Mouse (Mus musculus) cerebellum, adult (tissue): Measurements from ENCODE around the gene Klhl29.

ENCODE experiments used
- ATAC-seq: cut with Nextera tagmentation; 2 replicates; pipeline ENCODE4 v1.9.2; 2017; ENCODE audit warnings: mild to moderate bottlenecking, moderate library complexity, mixed read lengths; ENCODE audit not compliant: insufficient number of reproducible peaks, low FRiP score, low TSS enrichment

Gene Klhl29

DNA sequence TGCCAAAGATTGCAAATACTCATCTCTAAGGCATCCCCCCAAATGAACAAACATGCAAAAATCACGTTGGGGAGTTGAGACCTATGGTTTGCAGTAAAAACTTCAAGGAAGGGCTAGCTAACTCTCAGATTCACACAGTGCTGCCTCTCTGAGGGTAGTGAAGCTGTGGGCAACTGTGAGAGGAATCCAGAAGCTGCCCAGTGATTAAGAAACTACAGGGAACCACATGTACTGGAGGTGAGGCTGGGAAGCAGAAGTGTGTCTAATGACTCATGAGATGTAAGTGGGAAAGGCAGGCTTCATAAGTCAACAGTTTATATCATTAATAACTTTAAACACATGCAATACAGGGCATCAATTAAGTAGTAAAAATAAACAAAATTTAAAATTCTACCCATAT lies 70.0 kb downstream of the Klhl29 start:
- no peak for ATAC-seq

DNA sequence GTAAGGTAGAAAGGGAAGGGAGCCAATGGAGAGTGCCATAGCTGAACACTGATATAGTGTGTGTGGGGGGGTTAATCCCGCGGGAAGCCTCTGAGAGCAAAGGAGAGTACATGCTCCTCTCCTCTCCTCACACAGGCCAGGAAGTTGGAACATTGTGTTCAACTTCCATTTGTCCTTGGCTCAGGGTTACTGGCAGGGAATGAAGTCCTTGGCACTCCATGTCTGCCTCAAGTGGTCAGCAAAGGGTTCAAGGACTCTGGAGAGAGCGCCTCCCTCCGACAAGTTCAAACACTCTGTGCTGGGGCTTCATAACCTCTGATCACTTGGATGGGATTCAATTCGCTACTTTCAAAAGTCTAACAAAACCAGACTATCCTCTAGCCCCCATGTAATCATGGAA lies 71.6 kb downstream of the Klhl29 start:
- no peak for ATAC-seq

DNA sequence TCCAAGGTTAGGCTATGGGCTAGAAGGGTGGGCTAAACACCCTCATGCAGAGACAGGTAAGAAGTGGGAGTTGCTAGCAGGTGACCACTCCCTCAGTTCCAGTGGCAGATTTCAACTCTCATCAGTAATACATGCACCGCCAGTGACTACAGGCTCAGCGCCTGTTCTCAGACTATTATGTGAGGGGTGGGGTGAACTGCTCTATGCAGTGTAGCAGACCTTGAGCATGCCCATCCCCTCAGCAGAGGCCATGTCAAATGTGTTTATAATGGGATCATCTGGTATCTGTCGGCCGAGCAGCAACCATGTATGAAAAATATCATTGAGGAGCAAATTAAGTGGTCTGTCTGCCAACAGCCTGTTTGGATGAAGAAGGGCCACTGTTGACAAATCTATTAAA lies 72.4 kb downstream of the Klhl29 start:
- ATAC-seq, result no peak

DNA sequence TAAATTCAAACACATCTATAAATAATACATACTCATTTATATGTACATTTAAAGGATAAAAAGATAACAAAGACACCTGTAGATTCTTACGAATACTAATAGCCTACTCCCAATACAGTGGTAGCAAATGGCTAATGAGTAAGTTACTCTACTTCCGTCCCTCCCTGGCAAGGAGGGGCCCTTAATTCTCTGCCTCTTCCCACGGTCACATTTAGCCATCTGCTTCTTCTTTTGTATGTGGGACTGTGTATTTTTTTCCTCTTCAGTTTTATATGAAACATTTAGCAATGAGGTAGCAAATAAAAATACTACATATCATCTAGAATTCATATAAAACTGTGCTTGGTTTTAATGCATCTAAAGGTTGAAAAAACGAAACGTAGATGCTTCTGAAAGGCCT lies 73.6 kb downstream of the Klhl29 start:
- no peak for ATAC-seq

DNA sequence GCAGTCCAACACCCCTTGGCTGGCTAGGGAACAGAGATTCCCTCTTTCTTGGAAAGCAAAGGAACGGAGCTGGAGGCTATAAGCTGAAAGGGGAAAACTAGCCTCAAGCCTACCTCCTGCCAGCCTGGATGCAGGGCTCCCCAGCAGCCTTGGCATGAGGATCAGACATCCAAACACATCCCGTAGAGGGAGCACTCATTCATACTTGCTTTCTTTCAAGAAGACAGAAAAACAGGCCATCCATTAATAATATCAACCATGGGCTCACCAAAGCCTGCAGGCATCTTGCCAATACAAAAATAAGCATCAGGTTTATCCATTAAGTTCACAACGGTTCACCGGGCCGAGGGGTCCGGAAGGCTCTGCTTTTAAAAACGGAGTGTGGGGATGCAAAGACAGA lies 79.1 kb downstream of the Klhl29 start:
- no peak for ATAC-seq

DNA sequence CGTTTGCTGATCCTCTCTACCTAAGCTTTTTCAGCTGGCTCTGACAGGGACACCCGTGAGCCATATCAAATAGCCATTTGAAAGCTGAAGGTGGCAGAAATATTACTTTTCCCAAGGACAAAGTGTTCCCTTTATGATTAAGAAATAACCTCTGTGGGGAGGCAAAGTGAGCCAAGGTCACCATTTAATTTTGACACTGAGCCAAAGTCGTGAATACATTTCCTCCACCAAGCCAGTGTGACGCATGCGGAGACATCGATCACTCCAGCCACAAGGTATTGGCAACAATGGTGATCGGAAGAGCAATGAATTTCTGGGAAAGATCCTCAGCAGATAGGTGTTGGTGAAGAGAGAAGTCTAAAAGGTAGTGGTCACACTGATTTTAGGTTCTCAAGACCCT lies 83.2 kb downstream of the Klhl29 start:
- ATAC-seq, result no peak

DNA sequence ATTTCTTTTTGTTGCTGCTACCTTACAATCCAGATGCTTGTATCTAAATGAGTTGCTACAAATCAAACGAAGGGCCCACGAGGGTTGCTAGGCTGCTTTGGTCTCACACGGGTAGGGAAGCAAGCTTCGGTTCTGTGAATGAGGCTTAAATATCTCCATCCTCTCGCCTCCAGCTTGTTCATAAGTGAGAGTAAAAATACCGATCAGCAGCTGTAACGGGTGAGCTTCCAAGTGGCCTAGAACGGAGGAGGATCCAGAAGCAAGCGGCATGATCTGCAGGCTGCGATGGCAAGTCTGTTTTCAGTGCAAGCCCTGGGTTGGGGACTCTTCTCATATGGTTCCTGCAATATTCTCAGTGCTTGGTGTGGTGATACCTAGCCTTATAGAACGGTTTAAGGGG lies 89.9 kb downstream of the Klhl29 start:
- ATAC-seq, result no peak

DNA sequence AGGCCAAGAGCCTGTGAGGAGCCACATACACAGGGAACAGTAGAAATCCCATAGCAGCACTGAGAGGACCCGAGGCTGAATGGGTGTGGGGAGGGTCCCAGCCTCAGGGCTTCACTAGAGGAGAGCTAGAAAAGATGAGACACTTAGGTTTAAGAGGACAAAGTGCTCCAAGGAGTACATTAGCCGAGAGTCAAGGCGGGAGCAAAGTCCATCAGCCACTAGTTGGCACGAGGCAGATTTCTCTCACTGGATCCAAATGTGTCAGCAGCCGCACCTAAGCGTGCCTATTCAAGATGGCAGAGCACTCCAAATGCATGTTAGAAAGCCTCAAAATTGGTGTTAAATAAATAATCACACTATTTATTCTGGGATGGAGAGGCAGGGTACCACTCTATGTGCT lies 90.5 kb downstream of the Klhl29 start:
- ATAC-seq, result no peak

DNA sequence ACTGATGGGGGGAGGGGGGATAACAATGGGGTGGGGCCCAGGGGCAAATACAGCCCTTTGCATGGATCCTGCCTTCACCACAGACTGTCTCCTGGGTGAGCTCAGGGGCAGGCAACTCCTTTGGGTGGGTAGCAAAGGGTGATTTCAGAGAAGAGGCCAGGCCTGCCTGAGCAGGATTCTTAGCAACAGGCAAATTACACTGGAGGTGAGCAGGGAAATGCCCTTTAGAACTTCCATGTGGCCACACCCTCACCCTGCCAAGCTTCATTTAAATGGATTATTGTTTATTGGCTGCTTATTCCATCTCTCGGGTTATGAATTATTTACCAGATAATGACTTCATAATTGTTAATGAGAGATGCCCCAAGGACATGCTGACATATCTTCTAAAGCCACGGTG lies 91.8 kb downstream of the Klhl29 start:
- no peak for ATAC-seq

DNA sequence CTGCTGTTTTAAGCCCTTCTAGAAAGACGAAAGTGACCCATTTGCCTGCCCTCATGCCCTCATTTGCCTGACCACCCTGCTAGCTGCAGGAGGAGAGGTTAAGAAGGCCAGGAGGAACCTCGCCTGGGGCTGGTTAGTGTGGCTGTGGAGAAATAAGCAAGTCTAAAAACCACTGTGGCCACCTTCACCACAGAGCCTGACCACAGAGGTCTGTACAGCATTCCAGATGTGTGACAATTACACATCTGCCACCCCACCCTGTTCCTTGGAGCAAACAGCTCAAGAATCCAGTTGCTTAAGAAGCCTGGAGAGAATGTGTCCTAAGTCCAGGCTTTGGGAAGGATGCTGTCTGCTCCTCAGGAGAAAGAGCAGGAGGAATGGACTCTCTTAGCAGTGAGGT lies 92.9 kb downstream of the Klhl29 start:
- no peak for ATAC-seq

DNA sequence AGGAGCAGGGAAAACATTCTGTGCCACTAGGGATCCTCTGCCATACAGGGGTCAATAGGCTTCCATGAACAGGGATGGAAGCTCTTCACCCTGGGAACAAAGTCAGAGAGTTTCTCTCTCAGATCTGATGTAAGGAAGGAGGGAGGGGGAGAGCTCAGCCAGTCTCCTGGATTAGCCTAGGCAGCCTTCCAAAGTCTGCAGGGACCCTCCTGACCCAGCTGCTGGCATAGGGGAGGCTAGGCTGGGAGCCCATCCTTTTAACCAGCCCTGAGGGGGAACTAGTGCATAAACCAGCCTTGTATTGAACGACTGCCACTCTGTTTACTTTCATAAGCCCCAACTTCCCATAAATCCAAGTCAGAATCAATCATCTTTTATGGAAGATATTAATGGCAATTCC lies 95.6 kb downstream of the Klhl29 start:
- no peak for ATAC-seq

DNA sequence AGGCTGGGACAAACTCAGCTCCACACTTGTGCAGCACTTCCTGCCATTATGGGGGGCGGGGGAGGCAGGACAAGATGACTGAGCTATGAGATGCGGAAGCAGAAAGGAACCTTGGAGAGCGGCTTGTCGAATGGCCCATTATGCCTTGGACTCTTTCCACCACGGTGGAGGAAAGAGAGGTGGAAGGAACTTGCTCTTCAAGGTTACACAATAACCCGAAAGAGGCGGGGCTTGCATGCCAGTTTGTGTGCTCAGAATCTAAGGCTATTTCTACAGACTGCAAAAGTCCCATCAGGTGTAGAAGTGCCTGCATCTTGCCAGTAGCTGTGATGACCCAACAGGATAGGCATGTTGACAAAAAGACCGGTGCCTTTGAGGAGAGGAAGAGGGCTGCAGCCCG lies 98.5 kb downstream of the Klhl29 start:
- ATAC-seq, result no peak

DNA sequence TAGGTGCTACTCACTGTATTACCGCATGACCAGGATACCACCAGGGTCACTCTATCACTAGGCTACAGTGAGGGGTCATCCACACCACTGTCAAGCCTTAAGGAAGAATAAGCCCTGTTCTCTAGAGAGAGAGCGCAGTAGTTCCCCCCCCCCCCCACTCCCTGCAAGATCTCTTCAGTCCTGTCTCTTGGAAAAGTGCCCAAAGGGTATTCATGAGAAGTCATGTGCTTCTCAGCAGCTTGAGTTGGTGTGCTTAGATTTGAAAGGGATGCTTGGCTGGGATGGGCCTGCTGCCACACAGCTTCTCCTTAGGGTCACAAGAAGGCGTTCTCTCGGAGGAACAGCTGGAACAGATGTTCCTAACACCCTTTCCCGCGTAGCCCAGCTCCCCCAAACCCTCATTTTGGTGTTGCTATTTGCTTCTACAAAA lies 100.0 kb downstream of the Klhl29 start:
- no peak for ATAC-seq

DNA sequence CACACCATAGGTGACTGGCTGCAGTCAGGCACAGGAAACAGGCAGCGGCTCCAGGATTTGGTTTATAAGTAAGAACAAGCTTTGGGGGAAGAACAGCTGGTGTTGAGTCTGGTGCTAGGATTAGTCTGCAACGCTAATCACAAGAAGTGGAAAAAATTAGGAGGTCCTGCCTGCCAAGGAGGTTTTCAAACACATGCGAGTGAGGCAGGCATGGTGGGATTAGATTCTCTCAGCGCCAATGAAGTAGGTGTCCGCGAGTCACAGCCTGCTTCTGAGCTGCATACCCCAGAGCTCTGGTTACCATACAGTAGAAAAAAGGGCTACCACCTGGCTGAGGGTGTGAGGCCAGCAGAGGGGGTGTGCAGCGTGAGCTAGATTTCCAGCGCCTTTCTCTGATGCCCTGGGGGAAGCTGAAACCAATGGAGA lies 101.0 kb downstream of the Klhl29 start:
- ATAC-seq, result no peak

DNA sequence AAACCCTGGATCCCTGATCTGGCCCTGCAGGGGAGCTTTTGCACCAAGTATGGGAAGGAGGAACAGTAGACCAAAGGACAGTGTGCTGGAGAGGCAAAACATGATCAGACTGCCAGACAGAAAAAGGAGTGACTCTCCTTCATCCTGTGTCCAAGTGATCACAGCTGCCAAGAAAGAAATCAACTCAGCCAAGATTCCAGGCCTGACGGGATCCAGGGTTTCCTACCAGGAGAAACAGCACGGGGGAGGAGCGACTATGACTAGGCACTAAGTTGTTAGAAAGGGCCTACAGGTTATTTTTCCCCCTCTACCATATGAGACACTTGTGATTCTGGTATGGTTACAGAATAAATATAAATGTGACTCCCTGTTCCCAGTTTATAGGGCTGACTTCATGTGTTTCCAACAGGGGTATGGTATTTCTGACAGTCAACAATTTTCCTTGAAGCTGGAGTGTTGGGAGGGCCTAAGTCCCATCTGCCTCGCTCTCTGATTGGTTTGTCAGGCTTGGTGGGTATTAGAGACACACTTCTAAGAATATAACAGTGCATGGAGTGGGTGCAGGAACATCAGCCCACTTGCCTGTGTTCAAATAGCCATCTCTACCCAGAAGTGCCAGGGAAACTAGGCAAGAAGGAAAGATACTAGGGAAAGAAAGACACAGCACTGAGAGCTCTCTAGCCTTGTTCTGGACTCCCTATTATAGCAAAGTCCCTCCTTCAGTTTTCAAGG lies 102.0 kb downstream of the Klhl29 start:
- ATAC-seq, result no peak

DNA sequence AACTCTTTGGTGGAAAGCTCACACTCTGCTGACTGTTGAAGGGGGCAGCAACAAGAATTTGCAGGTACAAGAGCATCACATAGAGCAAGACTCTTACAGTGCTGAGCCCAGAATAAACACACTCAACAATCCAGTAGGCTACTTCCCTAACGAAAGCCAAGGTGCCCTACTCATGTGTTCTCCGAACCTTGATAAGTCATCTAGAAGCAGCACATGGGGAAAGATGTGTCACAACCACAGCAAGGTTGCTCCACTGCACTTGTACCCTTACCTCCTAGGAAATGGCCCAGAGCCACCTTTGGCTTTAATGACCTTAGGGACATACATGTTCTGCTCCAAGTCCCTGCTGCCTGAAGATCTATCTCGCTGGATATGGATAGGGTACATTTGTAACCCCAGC lies 105.0 kb downstream of the Klhl29 start:
- no peak for ATAC-seq

DNA sequence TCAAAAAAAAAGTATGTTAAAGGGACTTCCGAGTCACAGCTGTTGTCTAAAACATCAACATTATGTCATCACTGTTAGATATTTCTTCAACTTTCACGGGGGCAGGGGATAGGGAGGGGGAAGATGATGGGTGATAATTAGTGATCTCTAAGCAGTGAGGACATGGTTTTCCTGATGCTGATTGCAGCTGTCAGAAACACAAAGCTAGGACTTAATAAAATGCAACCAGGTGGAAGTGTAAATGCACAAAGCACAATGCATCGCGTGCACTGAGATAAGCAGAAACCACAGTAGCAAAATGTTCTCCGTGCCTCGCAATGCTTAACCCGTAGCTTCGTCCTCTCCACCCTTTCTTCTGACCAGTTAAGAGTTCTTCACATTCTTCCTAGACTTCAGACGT lies 105.5 kb downstream of the Klhl29 start:
- ATAC-seq, result no peak

DNA sequence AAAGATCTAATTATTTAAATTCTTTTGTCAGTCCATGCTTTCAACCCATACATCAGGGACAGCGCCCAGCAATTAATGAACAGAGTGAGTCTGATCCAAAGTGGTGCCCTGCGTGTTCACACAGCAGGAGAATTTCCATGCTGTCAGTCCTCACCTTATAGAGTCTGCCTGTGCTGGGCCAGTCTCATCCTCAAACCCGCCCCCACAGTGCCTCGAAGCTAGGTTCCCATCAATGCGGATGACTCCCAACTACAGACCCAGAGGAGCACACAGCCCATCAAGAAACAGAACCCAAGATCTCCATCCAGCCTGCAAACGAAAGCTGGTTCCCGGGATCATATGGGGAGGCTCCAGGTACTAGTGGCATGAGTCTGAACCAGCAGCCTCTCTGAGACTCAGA lies 106.4 kb downstream of the Klhl29 start:
- ATAC-seq, result no peak

DNA sequence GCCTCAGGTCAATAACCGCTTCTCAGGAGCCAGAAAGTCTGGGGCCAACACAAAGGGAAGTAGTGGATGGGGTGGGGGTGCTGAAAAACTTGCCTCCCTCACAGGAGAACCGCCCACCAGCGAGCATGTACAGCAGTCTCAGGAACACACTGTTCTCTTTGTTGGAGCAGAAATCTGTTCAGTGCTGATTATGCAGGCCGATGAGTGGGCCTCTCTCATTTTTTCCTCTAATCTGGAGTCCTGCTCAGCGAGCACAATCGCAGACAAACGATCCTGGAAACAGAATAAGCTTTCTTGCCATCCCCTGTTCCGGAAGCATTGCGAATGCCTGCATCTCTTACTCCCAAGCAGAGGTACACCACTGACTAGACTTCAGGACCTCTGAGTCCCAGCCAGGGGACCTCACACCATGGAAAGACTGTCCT lies 107.3 kb downstream of the Klhl29 start:
- no peak for ATAC-seq

DNA sequence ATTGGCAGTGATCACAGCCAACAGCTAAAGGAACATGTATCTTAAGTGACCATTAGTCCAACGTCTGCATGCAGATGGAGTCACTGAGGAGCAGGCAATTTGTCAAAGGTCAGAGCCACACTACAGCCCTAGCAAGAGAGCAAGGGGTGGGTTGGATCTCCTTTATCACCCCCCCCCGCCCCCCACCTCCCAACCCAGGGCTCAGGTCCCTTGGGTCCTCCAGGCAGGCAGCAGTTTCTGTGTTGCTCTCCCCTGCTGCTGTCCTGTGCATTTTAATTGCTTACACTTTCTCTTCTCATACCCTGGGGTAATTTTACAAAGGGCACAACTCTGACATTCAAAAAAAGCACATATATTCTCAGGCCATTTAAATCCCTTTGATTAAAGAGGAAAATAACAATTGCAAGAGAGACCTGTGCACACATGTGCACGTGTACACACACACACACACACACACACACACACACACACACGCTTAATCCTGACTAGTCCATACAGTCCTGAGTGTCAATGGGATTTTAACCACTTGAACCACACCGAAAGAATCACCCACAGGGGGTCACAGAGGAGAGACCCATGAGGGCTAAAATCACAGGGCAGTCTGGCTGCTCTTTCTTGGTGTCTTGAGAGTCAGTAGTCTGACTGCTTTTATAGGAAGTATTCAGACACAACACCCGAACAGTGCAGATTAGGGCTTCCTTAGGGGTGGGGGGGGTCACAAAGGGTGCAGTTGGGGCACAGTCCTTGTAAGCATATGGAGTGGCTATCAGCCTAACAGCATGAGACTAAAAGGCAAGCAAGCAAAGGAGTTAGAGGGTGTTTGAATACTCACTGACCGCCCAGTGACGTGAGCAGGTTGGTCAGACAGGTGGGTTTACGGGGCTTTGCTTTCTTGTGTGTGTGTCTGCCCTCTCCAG lies 108.0 kb downstream of the Klhl29 start:
- no peak for ATAC-seq

DNA sequence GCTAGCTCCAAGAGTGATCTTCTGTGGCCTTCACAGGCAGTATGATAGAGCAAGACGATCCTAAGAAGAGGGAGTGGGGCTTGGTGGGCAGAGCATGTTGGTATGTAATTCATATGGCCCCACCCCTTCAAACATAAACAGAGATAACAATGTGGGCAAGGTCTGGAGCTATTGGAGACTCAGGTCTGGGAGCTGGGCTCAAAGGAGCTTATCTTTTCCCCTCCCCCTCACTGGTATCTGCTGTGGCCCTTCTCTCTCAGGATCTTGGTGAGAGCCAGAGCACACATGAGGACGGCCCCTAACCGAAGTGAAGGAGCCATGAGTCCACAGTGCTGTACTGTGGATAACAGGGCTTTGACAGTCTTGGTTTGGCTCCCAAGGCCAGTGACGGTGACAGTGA lies 108.7 kb downstream of the Klhl29 start:
- no peak for ATAC-seq

DNA sequence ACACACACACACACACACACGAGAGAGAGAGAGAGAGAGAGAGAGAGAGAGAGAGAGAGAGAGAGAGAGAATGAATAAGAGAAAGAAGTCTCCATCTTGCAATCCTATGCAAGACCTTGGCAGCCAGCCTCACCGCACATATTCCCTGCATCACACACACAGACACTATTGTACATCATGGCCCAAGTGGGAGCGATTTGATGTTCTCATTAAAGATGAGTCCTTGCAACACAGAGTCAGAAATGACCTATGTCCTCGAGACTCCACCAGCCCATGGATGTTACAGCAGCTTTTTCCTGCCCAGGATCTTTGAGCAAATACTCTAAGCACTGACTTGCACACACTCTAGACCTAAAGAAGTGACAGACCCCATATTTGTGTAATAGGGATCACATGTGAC lies 114.0 kb downstream of the Klhl29 start:
- no peak for ATAC-seq
